Mouse (Mus musculus) fat pad, adult 2 months (tissue): ENCODE results near the gene Smad3.

ENCODE experiments used
- DNase-seq: peaks from one replicate; pipeline ENCODE4 v3.0.0-alpha.2; 2011; ENCODE audit warnings: low read depth, low spot score; ENCODE audit errors: extremely low read depth

Smad3 gene

DNA sequence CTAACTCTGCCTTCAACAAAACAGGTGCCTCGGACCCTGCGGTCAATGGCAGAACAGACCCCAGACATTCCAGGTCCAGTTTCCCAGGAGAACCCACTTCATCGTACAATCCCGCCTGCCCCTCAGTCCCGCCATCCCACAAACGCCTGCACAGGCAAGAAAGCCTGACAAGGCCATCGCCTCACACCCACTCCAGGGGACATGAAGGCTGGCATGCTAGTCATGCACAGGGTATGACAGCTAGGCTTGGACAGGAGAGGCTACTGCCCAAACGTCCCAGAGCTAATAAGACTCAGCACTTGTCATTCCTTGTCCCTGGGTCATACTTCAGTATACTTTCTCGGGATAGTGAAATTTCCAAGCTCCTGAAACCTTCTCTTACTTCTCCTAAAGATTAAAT, 34.9 kb downstream of the Smad3 start:
- no peak for DNase-seq

DNA sequence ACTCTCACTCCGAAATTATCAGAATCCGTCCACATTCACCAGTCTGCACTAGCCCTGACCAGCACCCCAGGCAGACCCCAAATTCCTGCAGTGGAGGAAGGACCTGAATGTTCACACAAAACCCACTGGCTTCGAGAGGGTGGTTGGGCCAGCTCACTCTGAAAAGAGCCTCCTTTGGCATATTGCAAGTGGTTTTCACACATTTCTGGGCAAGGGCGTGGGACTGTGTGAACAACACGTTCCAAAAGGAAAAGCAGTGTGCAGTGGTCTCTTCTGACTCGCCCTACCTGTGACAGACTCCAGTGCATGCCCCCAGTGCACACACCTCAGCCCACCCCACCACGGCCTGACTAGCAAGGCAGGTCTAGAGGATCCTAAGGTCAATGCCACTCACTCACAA, 35.4 kb downstream of the Smad3 start:
- DNase-seq, result no peak

DNA sequence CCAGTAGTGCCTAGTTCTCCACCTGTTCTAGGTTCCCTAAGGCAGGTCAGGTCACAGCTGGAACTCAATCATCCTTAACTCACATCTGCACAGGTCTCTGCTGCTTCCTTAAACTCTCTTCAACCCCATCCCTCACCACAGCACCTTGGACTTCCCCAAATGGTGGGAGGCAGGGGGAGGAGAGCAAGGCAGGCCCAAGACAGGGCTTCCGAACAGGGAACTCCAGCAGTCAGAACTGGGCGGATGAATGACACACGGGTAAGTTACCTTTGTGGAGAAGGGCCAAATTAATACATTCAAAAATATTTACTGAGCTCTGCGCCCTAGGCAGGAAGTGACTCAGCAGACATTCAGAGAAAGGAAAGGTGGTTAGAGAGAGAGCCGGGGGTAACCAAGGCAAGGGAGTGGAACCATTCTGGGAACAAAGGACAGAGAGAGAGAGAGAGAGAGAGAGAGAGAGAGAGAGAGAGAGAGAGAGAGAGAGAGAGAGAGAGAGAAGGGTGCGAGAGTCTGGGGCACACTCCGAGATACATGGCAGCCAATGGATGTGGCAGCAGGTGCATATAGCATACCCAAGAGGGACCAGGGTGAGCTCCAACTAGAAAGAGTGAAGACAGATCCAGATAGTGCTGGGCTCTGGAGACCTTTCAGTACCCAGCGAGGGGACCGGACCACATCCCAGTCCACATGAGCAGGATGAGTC, 36.1 kb downstream of the Smad3 start:
- no peak for DNase-seq

DNA sequence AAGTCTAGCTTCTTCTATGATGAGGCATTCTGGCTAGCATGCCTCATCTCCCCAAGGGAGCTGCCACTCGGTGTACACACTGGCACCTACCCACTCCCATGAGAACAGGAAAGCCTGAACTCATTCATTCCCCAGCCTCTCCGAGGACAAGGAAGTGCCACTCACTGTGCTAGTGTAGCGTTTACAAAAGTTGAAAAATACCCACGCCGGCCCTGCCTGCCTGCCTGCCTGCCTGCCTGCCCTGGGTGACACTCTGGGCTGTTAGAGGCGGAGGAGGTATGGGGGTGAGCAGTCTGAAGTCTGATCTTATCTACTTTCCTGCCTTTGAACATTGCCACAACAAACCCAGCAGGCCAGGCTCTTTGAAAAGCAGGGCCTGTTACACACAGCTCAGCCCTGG, 37.1 kb downstream of the Smad3 start:
- DNase-seq, result no peak

DNA sequence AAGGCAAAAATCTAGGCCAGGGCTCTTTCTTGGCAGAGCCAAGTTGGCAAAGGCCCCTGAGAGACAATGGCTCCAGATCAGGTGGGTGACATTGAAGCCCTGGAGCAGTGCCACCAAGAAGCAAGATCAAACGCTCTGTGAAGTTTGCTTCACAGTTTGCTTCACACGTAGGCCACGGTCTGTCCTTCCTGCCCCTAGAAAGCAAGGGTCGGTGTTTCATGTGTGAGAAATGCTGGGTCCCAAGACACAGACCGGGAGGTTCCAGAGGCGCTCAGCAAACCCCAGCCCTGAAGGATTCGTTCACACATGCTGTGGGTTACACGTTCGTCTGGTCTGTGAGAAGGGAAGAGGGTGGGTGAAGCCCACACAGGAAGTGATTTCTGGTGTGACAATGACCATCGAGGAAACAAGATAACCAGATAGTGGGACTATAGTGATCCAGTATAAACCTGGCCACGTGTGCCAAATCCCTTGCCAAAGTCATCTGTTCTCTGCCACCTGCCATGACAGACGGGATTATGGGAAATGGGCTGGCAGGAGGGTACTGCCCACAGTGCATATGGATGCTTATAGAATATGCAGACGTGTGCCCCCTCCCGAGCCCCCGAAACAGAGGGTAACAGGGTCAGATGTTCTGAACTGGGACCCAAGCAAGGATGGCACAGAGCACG, 37.9 kb downstream of the Smad3 start:
- DNase-seq, result peak; percentile 51

DNA sequence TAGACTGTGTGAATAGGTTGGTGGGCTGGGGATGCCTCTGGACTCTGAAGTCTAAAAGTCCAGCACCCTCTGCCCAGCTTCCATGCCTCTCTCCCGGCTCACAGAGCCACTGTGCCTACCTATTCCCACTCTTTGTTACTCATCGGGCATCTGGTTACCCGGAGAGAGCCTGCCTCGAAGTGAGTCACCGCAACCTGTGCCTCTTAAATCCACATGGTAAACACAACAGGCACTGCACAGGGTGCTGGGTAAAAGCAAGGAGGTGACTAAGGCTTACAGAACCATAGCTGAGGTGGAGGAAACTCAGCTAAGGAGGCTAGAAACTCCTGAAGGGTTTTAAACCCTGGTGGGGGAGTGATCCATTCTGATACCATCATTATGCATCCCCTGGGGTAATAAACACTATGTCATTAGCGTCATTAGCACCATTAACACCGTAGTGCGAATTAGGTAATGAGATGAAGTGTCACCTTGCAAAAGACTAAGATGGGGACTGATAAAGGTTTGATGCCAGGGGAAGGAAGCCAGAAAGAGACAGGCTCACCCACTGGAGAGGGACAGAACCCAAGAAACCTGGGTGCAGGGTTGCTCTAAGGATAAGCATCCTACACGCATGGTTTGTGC, 38.9 kb downstream of the Smad3 start:
- DNase-seq, result peak; percentile 72

DNA sequence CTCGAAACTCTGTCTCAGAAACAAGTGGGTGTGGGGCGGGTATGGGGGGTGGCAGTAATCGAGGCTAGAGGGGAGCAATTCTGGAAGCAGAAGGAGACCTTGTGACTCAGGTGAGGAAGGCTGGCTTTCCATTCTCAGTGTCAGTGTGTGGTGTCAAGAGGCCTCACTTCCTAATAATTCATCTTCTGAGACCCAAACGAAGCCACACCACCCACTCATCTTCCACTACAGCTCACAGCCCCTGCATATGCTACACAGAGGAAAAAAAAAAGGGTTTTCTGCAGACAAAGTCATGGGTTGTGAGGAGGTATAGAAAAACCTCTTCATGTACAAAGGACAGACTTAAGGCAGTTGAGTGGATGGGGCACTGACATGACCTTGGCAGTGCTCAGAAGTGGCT, 39.6 kb downstream of the Smad3 start:
- DNase-seq, result no peak

DNA sequence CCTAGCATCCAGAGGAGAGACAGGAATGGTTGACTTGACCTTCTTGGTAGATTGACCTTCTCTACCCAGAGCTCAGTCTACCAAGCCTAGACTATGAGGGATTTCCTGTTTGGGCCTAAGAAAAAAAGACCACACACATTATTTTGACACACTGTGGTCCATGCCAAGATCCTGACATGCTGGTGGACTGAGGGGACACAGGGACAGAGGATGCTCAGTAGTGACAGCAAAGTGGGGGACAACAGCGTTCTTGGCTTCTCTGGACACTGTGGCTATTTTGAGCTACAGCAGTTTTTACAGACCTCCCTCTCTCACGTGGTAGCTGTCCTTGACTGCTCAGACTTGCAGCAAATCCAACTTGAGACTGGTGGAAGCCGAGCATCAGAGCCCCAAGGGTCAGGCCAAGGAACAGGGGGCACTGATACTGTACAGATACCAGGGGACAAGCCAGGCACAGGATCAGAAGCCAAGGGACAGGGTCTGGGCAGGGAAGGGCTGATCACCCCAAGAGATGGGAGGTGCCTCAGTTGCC, 40.3 kb downstream of the Smad3 start:
- DNase-seq, result no peak

DNA sequence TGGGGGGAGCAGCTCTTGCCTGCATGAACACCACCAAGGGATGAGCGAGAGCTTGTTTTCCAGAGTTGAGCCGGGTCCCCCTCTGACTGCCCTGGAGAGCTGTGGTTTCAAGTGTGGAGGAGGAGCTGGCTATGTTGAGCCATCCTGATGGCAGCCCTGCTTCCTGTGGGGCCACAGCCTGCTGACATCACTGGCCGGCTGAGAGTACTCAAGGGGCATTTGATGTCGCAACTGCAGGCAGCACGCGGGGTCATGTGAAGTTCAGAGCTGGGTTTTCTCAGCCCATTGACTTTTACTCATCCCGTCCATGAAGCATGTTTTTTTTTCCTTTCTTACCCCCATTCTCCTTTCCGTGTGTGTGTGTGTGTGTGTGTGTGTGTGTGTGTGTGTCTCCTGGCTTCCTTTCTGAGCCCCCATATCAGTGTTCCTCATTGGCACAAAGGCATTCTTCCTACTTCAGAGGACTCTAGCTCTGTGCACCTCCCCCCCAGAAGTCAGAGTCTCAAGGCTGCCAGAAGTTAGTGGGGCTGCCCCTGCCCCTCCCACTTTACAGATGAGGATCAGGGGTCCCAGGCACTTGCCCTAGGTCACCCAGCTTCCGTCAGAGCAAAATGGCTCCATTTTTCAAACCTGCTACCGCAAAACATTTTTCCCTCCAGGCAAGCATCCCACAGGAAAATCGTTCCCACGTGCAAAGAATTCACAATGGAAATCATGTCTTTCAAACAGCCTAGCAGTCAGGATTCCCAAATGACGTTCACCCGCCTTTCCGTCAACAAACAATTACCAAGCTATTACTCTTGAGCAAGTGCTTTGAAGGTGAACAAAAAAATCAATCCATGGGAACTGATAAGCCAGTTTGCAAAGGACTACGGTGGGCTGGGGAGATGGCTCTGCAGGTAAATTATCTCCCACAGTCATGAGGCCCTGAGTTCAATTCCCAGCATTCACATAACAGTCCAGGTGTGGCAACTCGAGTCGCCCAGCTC, 41.4 kb downstream of the Smad3 start:
- no peak for DNase-seq

DNA sequence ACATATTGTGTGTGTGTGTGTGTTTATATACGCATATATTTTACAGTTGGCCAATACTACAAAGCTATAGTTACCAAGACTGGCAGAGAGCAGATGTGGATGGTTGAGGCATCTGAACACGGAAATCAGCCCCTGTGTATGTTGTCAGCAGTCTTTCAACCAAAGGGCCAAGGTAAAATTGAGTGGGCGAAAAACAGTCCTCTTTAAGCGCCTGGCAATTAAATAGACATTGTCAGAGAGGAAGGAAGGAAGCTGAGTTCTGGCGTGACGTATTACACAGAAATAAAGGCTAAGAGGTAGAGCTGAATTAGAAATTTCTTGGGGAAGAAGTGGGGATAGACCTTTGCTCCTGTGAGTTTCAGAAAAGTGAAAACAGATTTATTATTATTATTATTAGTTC, 43.2 kb downstream of the Smad3 start:
- no peak for DNase-seq

DNA sequence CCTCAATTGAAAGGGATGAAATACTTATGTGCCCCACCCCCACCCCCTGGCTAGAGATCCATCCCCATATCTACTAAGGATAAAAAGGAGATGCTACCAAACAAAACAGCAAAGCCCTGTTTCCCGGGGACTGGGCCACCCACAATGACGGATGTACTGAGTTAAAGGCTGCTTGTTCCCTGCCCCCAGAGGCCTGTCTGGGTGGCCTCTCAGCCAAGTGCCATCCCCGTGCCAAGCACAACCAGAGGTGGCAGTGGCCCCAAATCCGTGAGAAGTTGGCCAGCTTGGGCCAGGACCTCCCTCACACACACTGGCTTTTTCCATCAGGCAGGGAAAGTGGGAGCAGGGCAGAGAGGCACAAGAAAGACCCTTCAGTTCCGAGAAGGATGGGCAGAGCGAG, 45.0 kb downstream of the Smad3 start:
- no peak for DNase-seq

DNA sequence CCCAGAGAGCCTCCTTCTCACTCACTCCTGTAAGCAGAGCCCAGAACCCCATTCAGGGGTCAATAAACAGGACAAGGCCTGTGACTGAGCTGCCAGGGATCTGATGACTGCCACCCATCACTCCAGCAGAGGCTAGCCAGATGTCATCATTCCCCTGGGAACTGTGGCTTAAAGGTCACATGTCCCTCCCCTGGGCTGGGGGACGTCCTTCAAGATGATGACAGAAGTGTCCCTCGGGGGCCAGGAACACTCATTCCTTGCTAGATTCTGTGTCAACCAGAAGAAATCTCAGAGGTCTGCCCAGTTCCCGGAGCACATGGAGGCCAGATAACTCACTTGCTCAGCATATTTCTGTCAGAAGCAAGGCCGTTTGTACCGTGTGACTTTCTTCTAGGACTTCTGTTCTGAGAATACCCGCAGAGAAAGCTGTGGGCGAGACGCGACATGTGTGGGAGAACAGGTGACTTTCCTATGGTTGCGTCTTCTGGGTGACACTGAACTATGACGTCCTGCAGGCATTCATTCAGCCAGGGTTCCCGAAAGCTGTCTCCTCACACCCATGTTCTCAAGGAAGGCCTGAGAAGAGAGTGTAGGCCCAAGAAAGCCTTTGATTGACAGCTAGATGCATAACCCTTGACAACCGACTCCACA, 46.1 kb downstream of the Smad3 start:
- no peak for DNase-seq

DNA sequence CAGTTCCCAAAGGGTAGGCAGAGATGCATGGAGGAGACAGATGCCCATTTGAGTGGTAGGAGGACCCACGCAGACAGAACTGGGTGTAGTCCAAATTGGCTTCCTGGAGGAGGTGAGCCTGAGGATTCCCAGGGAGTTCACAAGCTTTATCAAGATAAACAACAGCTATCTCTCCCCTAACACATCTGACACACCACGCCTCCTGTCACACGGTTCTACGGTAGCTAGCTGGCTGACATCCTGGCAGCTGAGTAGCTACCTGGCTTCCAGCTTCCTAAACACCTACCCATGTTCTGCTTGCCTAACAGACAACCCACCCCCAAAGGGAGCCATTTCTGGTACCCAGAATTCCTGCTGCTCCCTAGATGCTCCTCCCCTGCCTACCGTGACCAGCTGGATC, 47.9 kb downstream of the Smad3 start:
- no peak for DNase-seq

DNA sequence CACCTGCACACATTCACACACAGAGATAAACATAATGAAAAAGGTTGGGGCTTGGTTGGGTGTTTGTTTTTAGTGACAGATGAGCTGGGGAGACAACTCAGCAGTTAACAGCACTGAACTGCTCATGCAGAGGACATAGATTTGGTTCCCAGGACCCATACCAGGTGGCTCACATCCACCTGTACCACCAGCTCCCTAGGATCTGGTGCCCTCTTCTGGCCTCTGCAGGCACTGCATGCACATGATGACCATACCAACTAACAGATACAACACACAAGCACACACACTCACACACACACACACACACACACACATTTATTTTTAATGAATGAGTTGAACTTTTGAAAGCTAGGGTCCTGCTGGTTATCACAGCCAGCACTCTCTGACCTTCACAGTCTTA, 48.5 kb downstream of the Smad3 start:
- no peak for DNase-seq

DNA sequence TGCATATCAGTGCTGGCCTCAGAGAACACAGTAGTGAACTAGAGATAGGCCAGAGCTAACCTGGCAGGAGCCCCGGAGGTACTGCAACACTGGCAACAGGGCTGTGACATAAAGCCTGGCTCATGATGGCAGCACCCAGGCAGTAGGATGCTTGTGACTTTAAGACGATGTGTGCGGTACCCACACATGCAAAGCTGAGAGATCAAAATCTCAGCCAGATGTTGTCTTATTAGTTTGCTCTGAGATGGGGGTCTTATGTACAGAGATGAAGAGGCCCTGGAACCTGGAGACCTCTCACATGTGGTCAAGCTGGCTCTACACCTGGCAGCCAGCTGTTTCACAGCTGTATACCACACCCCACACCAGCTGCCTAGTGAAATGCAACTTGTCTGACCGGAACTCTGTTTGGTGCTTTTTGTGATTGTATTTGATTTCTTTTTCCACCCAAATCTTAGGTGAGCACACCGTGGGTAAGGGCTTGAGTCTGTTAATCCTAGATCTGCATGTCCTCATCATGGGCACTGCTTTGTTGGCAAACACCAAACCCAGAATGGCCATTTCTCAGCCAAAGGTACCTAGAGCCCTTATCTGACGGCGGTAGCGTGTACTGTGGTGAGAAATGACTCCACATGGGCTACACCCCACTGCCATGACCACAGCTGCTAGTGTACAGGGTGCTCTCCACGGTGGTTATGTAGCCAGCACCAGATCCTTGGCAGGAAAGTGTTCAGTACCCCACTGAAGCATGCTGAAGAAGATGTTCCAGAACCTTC, 49.8 kb downstream of the Smad3 start:
- DNase-seq, result no peak

DNA sequence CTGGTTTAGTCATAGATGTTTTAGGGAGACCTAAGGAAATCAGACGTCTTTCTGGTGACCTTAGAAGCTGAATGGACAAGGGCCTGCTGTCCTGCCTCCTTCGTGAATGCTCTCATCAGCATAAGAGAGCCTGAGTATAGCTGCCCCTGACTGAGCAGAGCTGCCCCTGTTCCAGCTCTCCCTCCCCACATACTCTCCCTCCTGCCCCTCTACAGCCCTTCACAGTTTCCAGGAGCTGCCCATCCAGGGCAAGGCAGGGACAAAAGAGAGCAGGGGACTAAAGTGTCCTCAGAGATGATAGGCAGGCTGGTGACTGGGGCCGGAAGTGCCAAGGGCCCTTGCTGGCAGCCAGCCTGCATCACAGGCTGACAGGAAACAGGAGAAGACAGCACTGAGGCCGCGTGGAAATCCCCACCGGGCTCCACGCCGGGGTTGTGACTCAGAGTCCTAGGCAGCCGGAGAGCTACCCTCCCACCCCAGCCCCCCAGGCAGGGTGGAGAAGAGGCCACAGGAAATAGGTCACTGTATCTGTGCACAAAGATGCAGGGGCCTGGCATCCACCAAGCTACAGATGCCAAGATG, 51.6 kb downstream of the Smad3 start:
- no peak for DNase-seq

DNA sequence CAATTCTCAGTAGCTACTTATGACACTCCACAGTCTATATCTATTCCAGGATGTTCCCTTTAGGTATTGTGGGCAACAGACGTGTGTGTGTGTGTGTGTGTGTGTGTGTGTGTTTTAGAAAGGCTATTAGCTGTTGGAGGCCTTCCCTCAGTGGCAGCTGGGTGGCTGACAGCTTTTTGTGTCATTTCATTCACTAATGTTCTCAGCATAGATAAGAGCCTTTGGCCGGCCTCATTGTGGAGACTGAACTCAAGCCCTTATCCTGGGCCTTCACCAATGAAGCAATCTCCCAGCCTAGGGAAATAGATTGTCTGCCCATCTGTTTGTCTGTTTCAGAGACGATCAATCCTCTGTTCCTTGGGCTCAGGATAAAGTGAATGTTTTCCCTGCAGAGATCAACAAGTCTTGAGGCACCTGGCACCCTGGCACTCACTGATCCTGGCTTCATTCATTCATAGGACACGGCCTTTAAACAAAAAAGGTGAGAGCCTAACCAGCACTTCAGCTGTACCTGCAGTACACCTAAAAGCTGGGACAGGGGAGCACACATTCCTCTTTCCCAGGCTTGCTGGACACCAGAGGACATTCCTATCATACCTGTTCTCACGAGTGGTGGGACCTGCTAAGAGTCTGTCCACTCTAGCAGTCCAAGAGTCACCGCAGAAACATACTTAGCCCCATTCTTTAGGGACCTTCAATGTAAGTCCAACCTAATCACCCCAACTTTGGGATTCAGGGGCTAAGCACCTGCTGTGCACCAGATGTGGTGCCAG, 52.6 kb downstream of the Smad3 start:
- DNase-seq, result no peak

DNA sequence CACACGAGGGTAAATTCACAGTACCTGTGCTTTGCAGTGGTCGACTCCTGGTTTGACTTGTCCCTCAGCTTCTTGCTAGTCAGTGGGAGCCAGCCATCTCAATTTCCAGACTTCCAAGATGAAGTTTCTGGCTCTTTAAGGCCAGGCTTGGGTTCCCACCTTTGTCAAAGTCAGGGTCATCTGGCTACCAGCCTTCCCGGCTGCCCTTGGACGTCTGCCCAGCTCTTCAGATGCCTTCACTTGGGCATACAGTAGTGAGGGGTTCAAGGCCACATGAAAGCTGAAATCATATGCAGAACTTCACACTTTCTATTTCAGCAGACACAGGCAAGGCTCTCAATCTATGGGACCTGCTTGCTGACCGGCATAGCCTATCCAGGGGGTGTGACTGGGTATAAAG, 53.7 kb downstream of the Smad3 start:
- DNase-seq, result no peak
